Mouse (Mus musculus) midbrain, embryonic 12.5 days (tissue): ENCODE measurements around the gene Lrrc3b. TPM values are rescaled to one million over a fixed set of nuclear protein-coding genes. Genes with fewer than 3 reads are reported as not detected.
A peak's percentile ranks its signal among the peaks of the same experiment; 100 is the strongest.

Experiments
- ATAC-seq: fragments of 200-750 bp; cut with Nextera tagmentation; 2 replicates; pipeline ENCODE4 v1.8.0; 2017; ENCODE audit warnings: low read depth, moderate TSS enrichment, moderate library complexity; ENCODE audit not compliant: low FRiP score
- H3K27ac ChIP-seq: fragments of 300-500 bp; sonication (generic); replicated peaks from 2 replicates; pipeline ENCODE4 v1.5.1; 2016; ENCODE audit warnings: mild to moderate bottlenecking
- H3K27me3 ChIP-seq: fragments of 300-500 bp; sonication (generic); 2 replicates; pipeline ENCODE4 v1.6.1; 2016; ENCODE audit warnings: mild to moderate bottlenecking
- H3K36me3 ChIP-seq: fragments of 300-500 bp; sonication (generic); 2 replicates; pipeline ENCODE4 v1.6.1; 2016
- H3K4me1 ChIP-seq: fragments of 300-500 bp; sonication (generic); 2 replicates; pipeline ENCODE4 v1.6.1; 2016
- H3K4me2 ChIP-seq: fragments of 300-500 bp; sonication (generic); replicated peaks from 2 replicates; pipeline ENCODE4 v1.6.1; 2016; ENCODE audit warnings: mild to moderate bottlenecking, moderate library complexity
- H3K4me3 ChIP-seq: fragments of 300-500 bp; sonication (generic); 2 replicates; pipeline ENCODE4 v1.5.1; 2016; ENCODE audit warnings: mild to moderate bottlenecking
- H3K9ac ChIP-seq: fragments of 300-500 bp; sonication (generic); replicated peaks from 2 replicates; pipeline ENCODE4 v1.6.1; 2016; ENCODE audit warnings: mild to moderate bottlenecking, moderate library complexity
- H3K9me3 ChIP-seq: fragments of 300-500 bp; sonication (generic); 2 replicates; pipeline ENCODE4 v1.6.1; 2016; ENCODE audit warnings: mild to moderate bottlenecking
- WGBS: fragments of 180-500 bp; shearing (Covaris S2); methylation state at CpG from one replicate; pipeline ENCODE4 v1.1.7; 2016; 5-methylcytosine and 5-hydroxymethylcytosine counted together
- polyA plus RNA-seq: library from polyadenylated mRNA; unstranded; fragments of >200 nt; fragmentation: Nextera tagmentation; extraction: Ambion mirVana; gene quantifications from 2 replicates; pipeline ENCODE4 v1.2.1, GENCODE M21; 2016

Lrrc3b gene
- polyA plus RNA-seq, 1 experiment from 2014 or later: 1.5 TPM

GRCm38 (mm10) chr14:15383133-15383532 is 55.7 kb downstream of the Lrrc3b start:
- no peaks in the 10 kb centered on the region for H3K27me3 ChIP-seq
- H3K9me3 ChIP-seq: no peaks in the 10 kb centered on the region
- WGBS: 69% methylated on average over 2 of the region's 2 CpGs
- H3K4me1 ChIP-seq: no peaks in the 10 kb centered on the region
- H3K4me2 ChIP-seq: no peak overlapping the region
- no peaks in the 10 kb centered on the region for H3K36me3 ChIP-seq
- no peak overlapping the region for H3K27ac ChIP-seq
- no peak overlapping the region for H3K9ac ChIP-seq
- no peak overlapping the region for H3K4me3 ChIP-seq
- ATAC-seq: no peak

- H3K4me2 ChIP-seq: no peak overlapping the region
- WGBS: 80% methylated on average over 2 of the region's 2 CpGs
Measured at GRCm38 (mm10) chr14:15377368-15377767, 61.4 kb downstream of the Lrrc3b start.

GRCm38 (mm10) chr14:15376786-15377185 is 62.0 kb downstream of the Lrrc3b start:
- no peak overlapping the region for H3K27ac ChIP-seq
- peaks cover 4% of the 10 kb centered on the region; the same call in 1 of the 2 replicates for H3K4me1 ChIP-seq
- ATAC-seq: no peak

More at GRCm38 (mm10) chr14:15377368-15377767, 61.4 kb downstream of the Lrrc3b start:
- H3K36me3 ChIP-seq: no peaks in the 10 kb centered on the region
- H3K4me1 ChIP-seq: peaks cover 4% of the 10 kb centered on the region; the same call in 1 of the 2 replicates
- no peaks in the 10 kb centered on the region for H3K27me3 ChIP-seq
- ATAC-seq: no peak
- no peaks in the 10 kb centered on the region for H3K9me3 ChIP-seq
- H3K4me3 ChIP-seq: no peak overlapping the region
- H3K9ac ChIP-seq: no peak overlapping the region
- H3K27ac ChIP-seq: no peak overlapping the region

GRCm38 (mm10) chr14:15374271-15374670 is 64.5 kb downstream of the Lrrc3b start:
- Histone ChIP-seq H3K27ac (no peak overlapping the region), H3K27me3 (no peaks in the 10 kb centered on the region), H3K4me1 (peaks cover 4% of the 10 kb centered on the region; the same call in 1 of the 2 replicates), H3K4me2 (no peak overlapping the region), H3K9me3 (no peaks in the 10 kb centered on the region), H3K4me3 (no peak overlapping the region), H3K9ac (no peak overlapping the region), H3K36me3 (no peaks in the 10 kb centered on the region)
- no peak for ATAC-seq

More at GRCm38 (mm10) chr14:15376786-15377185, 62.0 kb downstream of the Lrrc3b start:
- WGBS: 95% methylated on average over 1 of the region's 1 CpGs
- H3K4me3 ChIP-seq: no peak overlapping the region
- no peaks in the 10 kb centered on the region for H3K9me3 ChIP-seq
- no peaks in the 10 kb centered on the region for H3K36me3 ChIP-seq
- no peaks in the 10 kb centered on the region for H3K27me3 ChIP-seq
- H3K9ac ChIP-seq: no peak overlapping the region
- no peak overlapping the region for H3K4me2 ChIP-seq

- no peaks in the 10 kb centered on the region for H3K36me3 ChIP-seq
- H3K9ac ChIP-seq: no peak overlapping the region
- no peak for ATAC-seq
- H3K4me1 ChIP-seq: peaks cover 4% of the 10 kb centered on the region; the same call in 1 of the 2 replicates
- no peaks in the 10 kb centered on the region for H3K9me3 ChIP-seq
- H3K4me2 ChIP-seq: no peak overlapping the region
- H3K27ac ChIP-seq: no peak overlapping the region
- H3K4me3 ChIP-seq: no peak overlapping the region
- WGBS: 73% methylated on average over 1 of the region's 1 CpGs
- no peaks in the 10 kb centered on the region for H3K27me3 ChIP-seq
Measured at GRCm38 (mm10) chr14:15372985-15373384, 65.8 kb downstream of the Lrrc3b start.

- no peak overlapping the region for H3K4me3 ChIP-seq
- H3K9me3 ChIP-seq: no peaks in the 10 kb centered on the region
Measured at GRCm38 (mm10) chr14:15365045-15365444, 73.7 kb downstream of the Lrrc3b start.

GRCm38 (mm10) chr14:15359893-15360292 is 78.9 kb downstream of the Lrrc3b start:
- H3K4me1 ChIP-seq: no peaks in the 10 kb centered on the region
- H3K4me2 ChIP-seq: no peak overlapping the region
- H3K9me3 ChIP-seq: no peaks in the 10 kb centered on the region
- H3K27ac ChIP-seq: no peak overlapping the region
- H3K27me3 ChIP-seq: no peaks in the 10 kb centered on the region
- WGBS: 83% methylated on average over 1 of the region's 1 CpGs
- no peak overlapping the region for H3K9ac ChIP-seq
- ATAC-seq: no peak
- H3K36me3 ChIP-seq: no peaks in the 10 kb centered on the region
- H3K4me3 ChIP-seq: no peak overlapping the region

More at GRCm38 (mm10) chr14:15365045-15365444, 73.7 kb downstream of the Lrrc3b start:
- no peaks in the 10 kb centered on the region for H3K27me3 ChIP-seq
- no peak for ATAC-seq
- H3K4me1 ChIP-seq: no peaks in the 10 kb centered on the region
- no peak overlapping the region for H3K4me2 ChIP-seq
- WGBS: 93% methylated on average over 6 of the region's 6 CpGs
- no peak overlapping the region for H3K9ac ChIP-seq
- no peak overlapping the region for H3K27ac ChIP-seq
- no peaks in the 10 kb centered on the region for H3K36me3 ChIP-seq

GRCm38 (mm10) chr14:15359134-15359533 is 79.7 kb downstream of the Lrrc3b start:
- H3K4me3 ChIP-seq: no peak overlapping the region
- no peaks in the 10 kb centered on the region for H3K9me3 ChIP-seq
- WGBS: 81% methylated on average over 3 of the region's 3 CpGs
- no peak for ATAC-seq
- H3K27me3 ChIP-seq: no peaks in the 10 kb centered on the region
- no peak overlapping the region for H3K4me2 ChIP-seq
- no peak overlapping the region for H3K27ac ChIP-seq
- H3K4me1 ChIP-seq: no peaks in the 10 kb centered on the region
- no peaks in the 10 kb centered on the region for H3K36me3 ChIP-seq
- H3K9ac ChIP-seq: no peak overlapping the region

- Histone ChIP-seq H3K27ac (no peak overlapping the region), H3K4me2 (no peak overlapping the region), H3K4me3 (no peak overlapping the region), H3K9ac (no peak overlapping the region), H3K36me3 (no peaks in the 10 kb centered on the region), H3K27me3 (no peaks in the 10 kb centered on the region), H3K4me1 (no peaks in the 10 kb centered on the region; the same call in 1 of the 2 replicates), H3K9me3 (no peaks in the 10 kb centered on the region)
- ATAC-seq: peak; percentile 67; the same call in 1 of the 2 replicates
- 19% methylated on average over 3 of the region's 3 CpGs for WGBS
Measured at GRCm38 (mm10) chr14:15355512-15355911, 83.3 kb downstream of the Lrrc3b start.

- Histone ChIP-seq H3K4me3 (no peak overlapping the region), H3K27me3 (no peaks in the 10 kb centered on the region), H3K27ac (no peak overlapping the region), H3K4me1 (no peaks in the 10 kb centered on the region; the same call in 1 of the 2 replicates), H3K36me3 (no peaks in the 10 kb centered on the region), H3K9ac (no peak overlapping the region), H3K9me3 (no peaks in the 10 kb centered on the region), H3K4me2 (no peak overlapping the region)
- 75% methylated on average over 5 of the region's 5 CpGs for WGBS
- ATAC-seq: no peak
Measured at GRCm38 (mm10) chr14:15354299-15354698, 84.5 kb downstream of the Lrrc3b start.

GRCm38 (mm10) chr14:15333130-15333529 is 105.7 kb downstream of the Lrrc3b start:
- no peak overlapping the region for H3K4me2 ChIP-seq
- H3K27ac ChIP-seq: no peak overlapping the region
- WGBS: 72% methylated on average over 2 of the region's 2 CpGs
- H3K4me3 ChIP-seq: no peak overlapping the region
- no peaks in the 10 kb centered on the region for H3K36me3 ChIP-seq
- ATAC-seq: no peak
- H3K9ac ChIP-seq: no peak overlapping the region
- H3K27me3 ChIP-seq: no peaks in the 10 kb centered on the region
- H3K9me3 ChIP-seq: no peaks in the 10 kb centered on the region
- no peaks in the 10 kb centered on the region for H3K4me1 ChIP-seq

GRCm38 (mm10) chr14:15331370-15331769 is 107.4 kb downstream of the Lrrc3b start:
- no peak for ATAC-seq
- no peak overlapping the region for H3K4me3 ChIP-seq
- H3K4me1 ChIP-seq: no peaks in the 10 kb centered on the region
- no peaks in the 10 kb centered on the region for H3K27me3 ChIP-seq
- H3K9ac ChIP-seq: no peak overlapping the region
- H3K27ac ChIP-seq: no peak overlapping the region
- H3K36me3 ChIP-seq: no peaks in the 10 kb centered on the region
- WGBS: 52% methylated on average over 1 of the region's 1 CpGs
- no peaks in the 10 kb centered on the region for H3K9me3 ChIP-seq
- no peak overlapping the region for H3K4me2 ChIP-seq

- ATAC-seq: no peak
- Histone ChIP-seq H3K4me3 (no peak overlapping the region), H3K9ac (no peak overlapping the region), H3K36me3 (no peaks in the 10 kb centered on the region), H3K4me2 (no peak overlapping the region), H3K9me3 (no peaks in the 10 kb centered on the region), H3K27ac (no peak overlapping the region), H3K27me3 (no peaks in the 10 kb centered on the region), H3K4me1 (no peaks in the 10 kb centered on the region)
- 88% methylated on average over 1 of the region's 1 CpGs for WGBS
Measured at GRCm38 (mm10) chr14:15330155-15330554, 108.6 kb downstream of the Lrrc3b start.
